Mouse (Mus musculus) retina, adult 2 months (tissue): ENCODE measurements around the gene Mapkap1.

Experiments
- DNase-seq: peaks from one replicate; pipeline ENCODE4 v3.0.0-alpha.2; 2012; ENCODE audit warnings: low read depth, low spot score

Gene Mapkap1

DNA sequence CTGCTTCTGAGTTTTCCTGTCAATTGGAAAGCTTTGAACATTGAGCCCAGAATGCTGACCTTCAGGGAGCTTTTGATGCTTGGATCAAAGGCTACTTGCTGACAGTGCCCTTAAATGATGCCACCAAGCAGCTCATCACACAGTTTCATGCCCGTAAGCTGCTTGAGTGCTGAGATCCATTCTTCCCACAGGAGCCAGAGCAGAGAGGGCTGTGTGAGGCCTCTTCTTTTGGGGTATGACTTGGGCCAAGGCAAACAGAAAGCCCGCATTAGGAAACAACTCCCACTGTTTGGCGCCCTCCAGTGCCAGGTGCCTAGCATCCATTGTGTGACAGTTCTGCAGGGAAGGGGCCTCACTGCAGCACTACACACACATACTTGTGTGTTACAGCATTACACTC is 123.5 kb downstream of the Mapkap1 start:
- no peak for DNase-seq

DNA sequence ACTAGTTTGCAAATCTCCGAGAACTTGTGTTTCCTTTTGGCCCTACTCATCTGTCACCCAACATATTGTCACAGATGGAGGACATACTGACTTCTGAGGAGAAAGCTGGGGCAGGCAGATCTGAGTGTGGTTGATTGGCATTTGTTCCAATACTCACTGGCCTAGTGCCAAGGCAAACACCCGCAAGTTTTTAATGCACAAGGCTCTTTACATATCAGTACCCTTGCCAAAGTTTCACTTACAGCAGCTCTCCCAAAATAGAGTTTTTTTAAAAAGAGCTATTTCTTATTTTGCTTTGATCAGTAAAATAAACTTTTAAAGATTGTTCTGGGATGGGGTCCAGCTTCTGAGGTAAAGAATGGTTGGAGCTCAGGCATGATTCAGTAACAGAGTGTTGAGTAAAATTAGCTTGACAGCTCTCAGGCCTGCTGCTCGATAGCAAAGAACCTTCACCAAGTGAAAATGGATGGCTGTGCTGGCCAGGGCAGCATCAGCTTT is 125.3 kb downstream of the Mapkap1 start:
- no peak for DNase-seq

DNA sequence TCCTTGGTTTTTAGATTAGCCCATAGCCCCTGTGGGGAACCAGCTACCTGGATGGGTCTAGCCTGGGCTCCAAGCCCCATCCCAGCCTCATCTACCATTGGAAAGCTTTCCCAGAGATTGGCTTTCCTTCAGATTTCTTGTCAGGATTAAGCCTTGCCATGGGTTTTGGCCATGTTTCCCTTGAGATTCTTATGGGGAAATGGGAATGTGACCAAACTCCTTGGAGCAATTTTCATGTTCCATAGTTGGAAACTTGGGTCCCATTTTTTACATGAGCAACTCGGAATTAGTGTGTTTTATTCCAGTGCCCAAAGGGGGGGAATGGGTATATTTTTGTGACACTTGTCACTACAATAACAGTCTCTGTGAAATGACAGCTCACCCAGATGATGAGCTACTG is 125.8 kb downstream of the Mapkap1 start:
- no peak for DNase-seq

DNA sequence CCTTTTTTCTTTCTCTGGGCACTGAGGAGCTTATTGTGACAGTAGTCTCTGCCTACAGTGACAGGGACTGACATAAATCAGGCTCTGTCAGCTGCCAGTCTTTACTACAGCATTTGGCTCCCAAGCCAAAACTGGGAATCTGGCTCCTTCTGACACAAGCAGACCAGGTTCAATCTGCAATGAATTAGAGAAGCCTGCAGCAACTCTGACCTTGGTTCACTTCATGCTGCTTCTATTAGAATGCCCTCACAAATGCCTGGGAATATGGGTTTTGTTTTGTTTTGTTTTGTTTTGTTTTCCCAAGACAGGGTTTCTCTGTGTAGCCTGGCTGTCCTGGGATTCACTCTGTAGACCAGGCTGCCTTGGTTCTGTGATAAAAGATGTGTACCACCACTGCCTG is 126.7 kb downstream of the Mapkap1 start:
- no peak for DNase-seq

DNA sequence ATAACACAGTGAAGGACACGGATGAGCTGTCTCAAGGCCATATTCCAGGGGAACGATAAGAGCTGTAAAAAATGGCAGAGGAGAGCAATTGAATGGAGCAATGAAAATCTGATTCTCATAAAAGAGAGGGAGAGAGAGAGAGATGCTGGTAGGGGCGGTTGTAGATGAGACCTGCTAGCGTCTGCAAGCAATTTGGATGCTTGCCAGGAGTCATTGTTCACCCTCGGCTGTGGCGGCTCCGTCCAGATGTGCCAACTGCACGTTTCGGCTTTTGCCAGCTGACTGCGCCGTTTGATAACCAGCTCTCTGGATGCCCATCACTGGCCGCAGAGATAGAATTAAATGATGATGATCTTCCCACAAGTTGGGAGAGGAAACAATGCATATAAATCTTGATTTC is 128.4 kb downstream of the Mapkap1 start:
- DNase-seq = no peak

DNA sequence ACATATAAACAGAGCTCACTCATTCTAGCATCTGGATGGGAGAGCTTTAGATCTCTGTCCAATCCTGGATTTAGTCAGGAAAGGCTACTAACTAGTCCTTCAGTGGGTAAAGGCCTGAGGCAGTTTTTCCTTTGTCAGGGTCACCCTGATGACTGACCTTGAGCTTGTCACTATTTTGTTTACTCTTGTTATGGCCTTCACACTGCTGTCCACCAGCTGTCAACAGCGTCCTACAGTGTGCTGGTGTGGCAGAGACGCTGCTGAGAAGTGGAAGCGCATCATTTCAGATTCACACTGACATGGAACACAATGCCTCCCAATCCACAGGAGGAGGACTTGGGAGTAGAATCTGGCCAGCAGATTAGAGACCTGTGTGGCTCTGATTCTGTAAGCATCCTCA is 130.8 kb downstream of the Mapkap1 start:
- no peak for DNase-seq

DNA sequence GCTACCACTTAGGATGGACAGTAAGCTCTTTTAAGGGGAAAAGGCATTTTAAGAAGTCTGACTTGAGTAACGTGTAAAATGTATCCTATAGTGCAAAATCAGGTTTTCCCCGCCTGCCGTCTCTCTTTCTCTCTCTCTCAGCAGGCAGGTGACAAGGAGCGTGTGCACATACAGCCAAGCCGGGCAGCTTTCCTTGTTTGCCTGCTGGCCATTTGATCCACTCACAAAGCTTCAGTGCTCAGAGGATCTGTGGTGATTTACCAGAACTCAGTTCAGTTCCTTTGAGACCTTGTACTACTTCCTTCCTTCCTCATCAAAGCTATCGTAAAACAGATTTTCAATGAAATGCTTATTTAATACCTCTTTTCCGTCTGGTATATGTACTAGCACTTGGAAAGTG is 137.0 kb downstream of the Mapkap1 start:
- DNase-seq = no peak

DNA sequence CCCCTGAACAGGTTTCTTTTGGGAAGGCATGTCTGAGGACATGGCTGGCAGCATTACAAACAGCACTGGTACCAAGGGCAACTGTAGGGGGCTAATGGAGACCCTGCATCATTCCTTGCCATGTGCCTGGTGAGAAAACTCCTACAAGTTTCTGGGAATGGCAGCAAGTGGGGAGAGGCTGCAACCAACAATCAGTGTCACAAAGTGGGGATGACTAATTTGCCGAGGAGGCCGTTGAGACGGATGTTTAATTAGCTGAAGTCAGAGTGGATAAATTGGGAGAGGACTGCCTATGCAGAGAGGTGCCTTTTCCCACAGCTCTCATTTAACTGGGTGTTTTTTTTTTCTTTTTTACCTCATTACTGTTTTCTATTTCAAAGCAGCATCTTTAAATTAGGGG is 137.4 kb downstream of the Mapkap1 start:
- DNase-seq = no peak

DNA sequence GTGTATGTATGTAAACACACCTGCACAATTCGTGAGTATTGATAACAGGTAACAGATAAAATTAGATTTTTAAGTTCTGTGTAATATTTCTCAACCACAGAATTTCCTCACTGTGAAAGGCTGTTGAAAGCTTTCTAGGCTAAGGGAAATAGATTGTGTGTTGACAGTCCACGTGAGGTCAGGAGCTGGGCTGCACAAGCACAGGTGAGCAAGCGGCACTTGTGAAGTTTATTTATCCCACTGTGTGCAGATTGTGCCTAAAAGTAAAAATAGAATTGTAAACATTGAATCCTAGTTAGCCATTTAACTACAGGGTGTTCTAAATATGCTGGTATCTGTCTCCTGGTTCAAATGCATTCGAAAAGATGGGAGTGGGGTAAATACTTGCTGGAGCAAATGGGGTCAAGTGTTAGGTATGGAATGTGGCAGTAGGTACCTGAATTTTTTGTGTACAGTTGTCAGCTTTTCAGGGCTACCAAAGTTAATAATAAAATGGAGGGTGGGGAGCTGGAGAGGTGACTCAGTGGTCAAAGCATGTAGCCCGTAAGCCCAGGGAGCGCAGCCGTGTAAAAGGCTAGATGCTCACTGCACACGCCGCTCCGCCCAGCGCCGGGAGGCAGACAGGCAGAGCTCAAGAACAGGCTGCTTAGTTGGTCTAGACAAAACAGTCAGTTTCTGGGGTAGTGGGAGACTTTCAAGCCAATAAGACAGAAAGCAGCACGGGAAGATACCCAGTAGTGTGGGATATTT is 138.2 kb downstream of the Mapkap1 start:
- no peak for DNase-seq

DNA sequence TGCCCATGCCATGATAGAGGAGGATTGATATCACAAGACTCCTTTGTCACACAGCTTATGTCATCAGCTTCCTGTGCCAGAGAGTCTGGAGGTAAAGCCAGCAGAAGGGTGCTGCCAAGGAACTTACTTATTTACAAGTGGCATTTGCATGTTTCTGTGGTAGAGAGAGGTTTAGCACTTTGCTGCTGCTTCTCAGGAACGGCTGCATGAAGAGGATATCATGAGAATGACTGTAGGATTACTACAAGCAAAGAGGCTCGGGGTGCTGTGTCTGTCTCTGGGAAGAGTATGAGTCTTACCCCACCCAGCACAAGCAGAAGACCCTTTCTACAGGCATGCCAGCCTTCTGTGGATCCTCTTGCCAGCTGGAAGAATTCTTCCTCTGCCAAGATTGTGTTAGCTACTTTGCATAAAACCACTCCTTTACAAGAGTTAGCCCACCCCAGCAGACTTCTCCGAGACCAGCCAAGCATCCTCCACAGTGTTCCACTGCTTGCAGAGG is 139.7 kb downstream of the Mapkap1 start:
- no peak for DNase-seq

DNA sequence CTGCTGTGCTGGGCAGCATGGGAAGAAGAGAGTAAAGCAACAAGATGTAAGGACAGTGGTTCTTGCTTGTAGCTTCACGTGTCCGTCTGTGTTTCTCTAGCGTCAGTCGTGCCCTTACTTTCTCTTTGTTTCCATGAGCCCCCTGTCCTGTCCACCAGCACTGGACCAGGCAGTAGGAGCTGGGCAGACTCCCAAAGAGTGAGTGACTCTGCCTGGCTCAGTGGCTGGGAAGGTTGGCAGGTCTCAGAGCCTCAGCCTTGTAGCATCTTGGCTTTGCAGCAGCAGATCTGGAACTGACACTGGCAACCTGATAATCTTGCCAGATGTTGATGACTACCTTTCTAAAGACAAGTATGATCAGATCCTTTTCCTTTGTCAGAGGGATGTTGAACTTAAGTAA is 140.9 kb downstream of the Mapkap1 start:
- no peak for DNase-seq

DNA sequence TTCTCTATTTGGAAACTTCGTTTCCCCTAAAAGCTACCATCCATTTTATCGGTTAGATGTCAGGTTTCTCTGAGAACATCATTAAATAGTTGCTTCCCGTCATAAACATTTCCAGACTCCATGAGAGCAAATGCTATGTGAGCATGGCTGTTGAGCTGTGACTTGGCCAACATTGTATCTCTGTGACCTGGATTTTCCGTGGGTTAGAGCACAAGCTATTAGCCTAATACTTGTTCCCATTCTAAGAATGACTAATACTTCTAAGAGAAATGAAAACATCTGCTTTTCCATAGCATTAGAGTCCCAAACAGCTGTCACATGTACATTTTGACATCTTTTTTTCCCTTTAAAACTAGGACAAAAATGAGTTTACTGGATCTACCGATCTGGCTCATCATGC is 142.4 kb downstream of the Mapkap1 start:
- no peak for DNase-seq

DNA sequence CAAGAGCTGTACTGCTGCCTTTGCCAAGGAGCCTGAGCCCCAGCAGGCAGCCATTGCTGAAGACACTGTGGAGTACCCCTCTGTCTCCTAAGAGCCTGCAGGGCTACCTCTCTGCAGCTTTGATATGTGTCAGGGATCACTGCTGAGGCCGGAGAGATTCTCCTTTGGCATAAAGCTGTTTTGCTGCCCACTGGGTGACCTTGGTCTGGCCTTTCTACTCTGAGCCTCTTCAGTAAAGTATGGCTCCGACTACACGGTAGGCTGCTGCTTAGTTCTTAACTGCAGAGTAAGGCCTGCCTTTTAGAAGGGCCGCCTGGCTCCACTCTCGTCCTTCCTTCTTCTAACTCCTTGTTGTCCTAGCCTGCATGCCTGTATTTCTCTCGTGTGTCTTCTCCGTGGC is 142.9 kb downstream of the Mapkap1 start:
- DNase-seq = no peak

DNA sequence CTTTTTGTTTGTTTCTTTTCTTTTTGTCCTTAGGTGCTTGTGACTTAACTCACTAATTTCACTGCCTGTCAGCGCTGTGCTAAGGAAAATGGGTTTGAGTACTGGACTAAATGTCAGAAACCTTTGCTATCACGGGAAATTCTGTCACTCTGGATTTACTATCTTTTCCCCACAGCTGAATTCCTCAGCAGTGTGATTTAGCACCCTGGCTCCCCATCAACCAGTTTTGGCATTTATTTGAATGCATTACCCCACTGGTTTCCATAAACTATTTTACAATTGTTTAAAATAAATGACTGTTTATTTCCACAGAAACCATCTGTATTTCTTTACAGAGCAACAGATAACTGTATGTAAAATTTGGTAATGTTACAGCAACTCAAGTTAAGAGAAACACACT is 146.2 kb downstream of the Mapkap1 start:
- no peak for DNase-seq

DNA sequence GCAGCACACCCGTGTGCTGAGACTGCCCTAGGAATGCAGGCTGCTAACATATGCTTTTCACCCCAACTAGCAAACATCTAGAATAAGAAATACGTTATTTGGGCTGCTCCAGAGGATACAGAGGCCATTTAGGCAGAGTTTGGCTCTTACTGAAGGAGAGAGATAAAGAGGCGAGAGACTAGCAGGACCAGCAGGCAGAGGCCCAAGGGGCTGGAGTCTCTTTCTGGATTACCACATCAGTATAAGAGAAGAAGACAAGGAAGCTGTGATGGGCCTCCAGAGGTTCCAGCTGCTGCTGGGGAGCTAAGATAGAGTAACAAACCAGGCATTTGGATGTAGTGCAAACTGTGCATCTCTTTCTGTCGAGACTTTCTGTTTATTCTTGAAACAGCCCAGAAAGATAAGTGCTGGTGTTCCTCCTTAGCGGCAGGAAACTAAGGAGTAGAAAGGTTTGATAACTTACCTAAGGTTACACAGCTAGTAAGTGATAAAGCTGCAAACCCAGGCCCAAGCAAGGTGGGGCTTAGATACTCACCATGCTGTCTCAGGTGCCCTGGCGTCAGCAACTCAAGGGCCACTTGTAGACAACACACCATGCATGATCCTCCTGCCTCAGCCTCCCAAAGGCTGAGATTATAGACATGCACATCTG is 147.1 kb downstream of the Mapkap1 start:
- no peak for DNase-seq

DNA sequence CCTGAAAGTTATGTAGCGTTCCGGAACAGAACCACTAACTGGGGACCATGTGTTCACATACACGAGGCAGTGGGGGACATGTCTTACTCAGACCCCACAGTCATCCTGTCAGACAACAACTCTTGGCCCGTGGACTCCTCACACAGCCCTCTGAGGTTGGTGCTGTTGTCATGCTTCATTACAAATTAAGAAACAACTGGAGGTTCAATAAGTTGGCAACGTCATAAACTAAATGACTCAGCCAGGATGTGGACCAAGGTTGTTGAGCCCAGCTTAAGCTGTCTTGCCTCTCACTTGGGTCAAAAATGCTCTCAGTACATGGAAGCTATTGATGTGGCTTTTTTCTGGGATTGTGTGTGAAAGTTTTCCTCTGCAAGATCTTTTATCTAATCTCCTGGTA is 153.6 kb downstream of the Mapkap1 start:
- DNase-seq = no peak

DNA sequence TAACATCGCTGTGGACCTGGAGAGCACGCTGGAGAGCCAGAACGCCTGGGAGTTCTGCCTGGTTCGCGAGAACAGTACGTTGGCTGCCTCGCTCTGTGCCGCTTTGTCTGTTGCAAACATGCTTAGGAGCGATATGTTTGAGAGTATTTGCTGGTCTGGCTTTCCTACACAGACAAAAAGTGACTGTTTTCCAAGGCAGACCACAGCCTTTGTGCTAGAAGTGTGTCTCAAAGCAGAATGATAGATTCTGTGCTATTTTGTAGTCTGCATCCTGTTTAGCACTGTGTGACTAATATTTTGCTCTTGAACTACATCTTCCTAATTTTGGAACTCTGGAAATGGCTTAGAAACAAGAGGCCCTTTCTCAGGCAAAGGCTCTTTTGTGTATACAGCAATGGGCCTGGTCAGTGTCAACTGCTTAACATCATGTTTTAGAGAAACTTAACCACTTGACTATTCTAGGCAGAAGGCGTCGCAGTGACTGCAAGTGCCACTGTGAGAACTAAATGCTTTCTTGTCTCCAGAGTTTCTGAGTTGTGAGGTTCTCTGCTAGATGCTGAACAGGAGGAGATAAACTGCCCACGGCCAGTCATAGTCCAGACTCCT is 156.6 kb downstream of the Mapkap1 start:
- DNase-seq = no peak

DNA sequence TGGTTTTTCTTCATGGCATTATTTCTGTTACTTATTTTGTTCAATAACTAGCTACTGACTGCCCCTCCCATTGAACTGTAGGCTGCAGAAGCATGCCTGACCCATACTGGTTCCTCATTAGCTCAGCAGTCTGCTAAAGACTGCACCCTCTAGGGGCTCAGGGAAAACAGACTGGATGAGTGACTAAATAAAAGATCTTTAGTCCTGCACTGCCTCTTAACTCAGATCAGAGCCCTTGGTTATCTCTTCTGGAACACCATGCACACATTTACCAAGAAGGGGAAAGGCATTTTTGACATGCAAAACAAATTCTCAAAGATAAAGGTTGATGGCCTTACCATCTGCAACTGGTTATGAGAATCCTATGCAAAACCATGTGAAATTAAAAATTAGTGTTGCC is 157.3 kb downstream of the Mapkap1 start:
- DNase-seq = no peak

DNA sequence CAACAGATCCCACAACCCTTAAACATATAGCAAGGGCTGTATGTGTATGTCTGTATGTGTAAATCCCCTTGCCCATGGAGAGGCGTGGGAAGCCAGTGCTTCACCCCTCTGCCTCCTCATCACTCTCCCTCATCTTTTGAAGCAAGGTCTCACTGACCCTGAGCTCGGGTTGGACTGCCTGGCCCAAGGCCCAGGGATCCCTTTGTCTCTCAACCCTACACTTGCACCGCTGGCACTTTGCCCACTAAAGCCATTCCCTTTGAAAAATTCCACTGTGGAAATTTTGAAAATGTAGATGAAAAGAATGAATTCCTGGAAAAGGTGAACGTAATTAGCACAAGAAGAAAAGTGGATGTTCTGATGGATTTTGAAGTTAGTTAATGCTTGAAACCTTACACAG is 159.6 kb downstream of the Mapkap1 start:
- no peak for DNase-seq

DNA sequence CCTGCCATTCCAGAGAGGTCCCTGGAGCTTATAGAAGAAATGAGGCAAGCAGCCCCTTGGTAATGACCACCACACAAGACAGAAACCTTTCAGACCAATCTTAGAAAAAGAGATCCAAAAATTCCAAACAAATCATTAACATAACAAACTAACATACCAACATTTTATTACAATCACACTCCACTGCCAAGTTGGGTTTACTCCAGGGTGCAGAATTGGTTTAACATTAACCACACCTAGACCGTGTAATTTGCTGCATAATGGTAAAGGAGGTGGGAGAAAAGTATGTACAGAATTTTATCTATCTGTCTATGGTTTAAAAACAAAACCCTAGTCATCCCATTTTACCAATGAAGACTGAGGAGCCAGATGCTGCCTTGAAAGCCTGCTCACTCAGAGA is 160.0 kb downstream of the Mapkap1 start:
- no peak for DNase-seq

DNA sequence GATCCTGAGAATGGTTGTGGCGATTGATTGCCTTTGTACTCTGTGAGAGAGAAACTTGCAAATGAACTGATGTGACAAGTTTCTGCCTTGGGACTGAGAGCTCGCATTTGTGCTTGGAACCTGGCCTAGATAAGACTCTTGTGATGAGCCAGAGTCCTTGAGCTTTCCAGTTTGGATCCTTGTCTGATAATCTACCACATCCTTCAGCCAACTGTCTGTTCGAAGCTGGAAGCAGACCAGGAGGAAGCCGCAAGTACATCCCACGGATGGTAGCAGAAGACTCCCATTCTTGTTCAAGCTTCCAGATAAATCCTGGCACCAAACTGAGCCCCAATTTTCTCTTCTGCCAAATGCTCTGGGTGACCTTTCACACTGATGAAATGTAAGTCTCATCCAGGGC is 162.6 kb downstream of the Mapkap1 start:
- no peak for DNase-seq

DNA sequence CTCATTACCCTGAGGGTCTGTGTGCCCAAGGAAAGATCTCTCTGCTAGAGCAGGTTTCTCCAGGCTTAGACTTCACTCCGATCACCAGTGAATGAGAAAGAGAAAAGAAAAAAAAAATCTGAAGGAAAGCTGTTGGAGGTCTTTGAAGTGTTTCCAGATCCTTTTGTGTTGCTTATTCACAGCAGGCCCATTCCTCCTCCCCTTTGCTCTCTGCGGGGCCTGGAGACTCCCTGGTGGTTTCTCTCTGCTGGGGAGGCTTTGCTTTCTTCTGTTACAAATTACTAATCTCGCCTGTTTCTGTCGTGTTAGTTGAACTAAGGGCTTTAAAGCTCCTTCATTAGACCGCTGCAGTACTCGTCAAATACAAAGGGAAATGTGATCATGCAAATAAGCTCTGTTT is 163.8 kb downstream of the Mapkap1 start:
- DNase-seq = no peak

DNA sequence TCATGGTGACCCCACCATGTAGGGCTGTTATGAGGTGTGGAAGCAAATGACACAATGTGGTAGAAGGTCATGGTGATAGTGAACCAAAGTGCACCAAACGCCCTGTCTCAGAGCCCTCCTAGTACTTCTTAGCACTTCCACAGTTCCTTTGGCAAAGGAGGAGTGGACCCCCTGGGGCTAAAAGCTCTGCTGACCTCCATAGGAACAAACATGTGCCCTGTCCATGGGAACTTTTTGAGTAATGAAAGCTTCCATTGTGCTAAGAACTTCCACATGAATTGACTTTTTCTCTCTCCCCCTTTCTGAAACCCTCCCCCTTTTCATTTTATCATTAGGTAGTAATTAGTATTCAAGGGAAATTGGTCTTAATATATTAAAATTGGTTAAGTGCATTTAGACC is 164.5 kb downstream of the Mapkap1 start:
- DNase-seq = no peak
